Mouse (Mus musculus) c-Kit-positive CD71-negative TER-119-negative erythroid progenitor cells, embryonic 14.5 days (primary cell): ENCODE results near the gene Cyp2c50.
"Not testable (repeated sequence)": the region's sequence is repeated elsewhere in the genome, so short reads cannot be mapped to it uniquely, and the experiment has no call there.

ENCODE experiments used
- DNase-seq: peaks from one replicate; pipeline ENCODE4 v3.0.0-alpha.2; 2013; ENCODE audit warnings: low read depth

Cyp2c50 gene

DNA sequence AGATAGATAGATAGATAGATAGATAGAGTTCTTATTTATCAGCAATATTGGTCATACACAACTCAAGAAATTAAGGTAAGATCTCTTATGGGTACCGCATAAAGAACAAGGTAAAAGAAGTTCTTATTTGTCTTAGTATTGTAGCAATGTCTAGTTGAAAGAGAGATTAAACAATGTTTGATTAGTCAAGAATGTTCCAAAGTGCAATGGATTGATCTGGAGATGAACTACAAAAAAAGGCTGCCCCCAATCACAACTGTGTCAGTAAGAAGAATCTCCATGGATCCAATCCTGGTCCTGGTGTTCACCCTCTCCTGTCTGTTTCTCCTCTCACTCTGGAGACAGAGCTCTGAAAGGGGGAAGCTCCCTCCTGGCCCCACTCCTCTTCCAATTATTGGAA is at the start of gene Cyp2c50:
Gene Cyp2c50 (plus strand): TSS at position 268 of the 400 bp plus-strand sequence.
- DNase-seq = not testable (repeated sequence)

DNA sequence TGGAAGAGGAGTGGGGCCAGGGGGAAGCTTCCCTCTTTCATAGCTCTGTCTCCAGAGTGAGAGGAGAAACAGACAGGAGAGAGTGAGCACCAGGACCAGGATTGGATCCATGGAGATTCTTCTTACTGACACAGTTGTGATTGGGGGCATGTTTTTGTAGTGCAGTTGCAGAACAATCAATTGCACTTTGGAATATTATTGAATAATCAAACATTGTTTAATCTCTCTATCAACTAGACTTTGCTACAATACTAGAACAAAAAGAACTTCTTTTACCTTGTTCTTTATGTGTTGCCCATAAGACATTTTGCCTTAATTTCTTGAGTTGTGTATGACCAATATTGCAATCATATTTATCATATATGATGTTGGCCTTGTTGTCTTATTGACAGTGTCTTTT is 15.8 kb upstream of the Cyp2c50 start, which contains the start of gene Cyp2c54:
Gene Cyp2c54 (minus strand): TSS at position 127 of the 400 bp plus-strand sequence.
- no peak for DNase-seq

DNA sequence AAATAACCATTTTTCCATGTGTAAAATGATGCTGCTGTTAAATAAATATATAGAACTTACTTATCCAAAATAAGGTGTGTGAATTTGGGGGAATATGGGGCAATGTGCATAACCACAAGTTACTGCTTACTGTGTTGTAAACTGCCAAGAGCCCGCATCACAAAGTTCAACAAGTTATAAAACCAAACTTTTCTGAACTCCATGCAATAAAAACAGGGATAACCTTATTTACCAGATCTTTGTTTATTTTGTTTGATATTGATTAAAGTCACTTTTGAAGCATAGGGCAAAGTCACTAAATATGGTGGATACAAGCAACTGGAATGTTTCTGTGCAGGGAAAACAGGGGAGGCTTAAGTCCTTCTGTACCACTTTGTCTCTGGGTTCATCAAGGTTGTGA is 1.1 kb upstream of the Cyp2c50 start:
- DNase-seq = no peak

DNA sequence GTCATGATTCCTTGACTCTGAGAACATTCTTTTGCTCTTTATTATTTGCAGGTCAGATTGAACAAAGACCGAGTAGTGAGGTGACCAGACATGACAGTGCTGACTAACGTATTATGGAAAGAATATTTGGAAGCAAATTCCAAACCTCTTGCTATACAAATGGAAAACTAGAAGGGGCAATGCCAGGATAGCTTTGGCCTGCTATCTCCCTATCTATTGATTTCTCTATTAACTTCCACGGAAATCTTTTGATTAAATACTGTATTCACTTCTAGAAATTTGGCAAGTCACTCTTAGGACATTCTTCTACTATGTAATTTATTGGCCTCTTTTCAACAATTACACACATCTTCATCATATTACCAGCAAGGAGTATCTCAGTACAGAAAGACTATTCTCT is 1.6 kb downstream of the Cyp2c50 start:
- no peak for DNase-seq

DNA sequence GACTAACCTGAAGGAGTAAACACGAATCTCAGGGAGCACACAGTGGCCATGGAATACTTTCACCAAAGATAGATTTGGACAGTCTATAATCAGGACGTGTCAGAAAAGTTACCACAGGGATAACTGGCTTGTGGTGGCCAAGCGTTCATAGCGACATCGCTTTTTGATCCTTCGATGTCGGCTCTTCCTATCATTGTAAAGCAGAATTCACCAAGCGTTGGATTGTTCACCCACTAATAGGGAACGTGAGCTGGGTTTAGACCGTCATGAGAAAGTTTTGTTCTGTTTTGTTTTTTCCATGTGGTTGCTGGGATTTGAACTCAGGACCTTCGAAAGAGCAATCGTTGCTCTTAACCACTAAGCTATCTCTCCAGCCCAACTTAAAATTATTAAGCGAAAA is 30.1 kb downstream of the Cyp2c50 start:
- not testable (repeated sequence) for DNase-seq

DNA sequence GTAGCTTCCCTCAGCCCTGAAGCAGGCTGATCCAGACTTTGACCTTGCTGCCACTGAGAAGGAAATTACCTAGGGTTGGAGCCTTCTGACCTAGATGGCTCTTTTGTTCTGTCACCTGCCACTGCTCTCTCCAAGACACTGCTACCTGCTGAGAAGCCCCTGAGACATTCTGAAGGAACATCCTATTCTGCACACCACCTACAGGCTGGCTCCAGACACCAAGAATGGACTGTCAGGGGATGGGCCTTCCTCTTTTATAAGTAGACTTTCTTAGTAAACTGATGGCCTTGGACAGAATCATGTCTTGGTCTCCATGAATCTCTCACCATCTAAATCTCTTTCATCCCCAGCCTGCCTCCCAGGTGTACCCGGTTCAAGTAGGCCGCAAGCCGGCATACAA is 35.7 kb downstream of the Cyp2c50 start:
- DNase-seq = not testable (repeated sequence)

DNA sequence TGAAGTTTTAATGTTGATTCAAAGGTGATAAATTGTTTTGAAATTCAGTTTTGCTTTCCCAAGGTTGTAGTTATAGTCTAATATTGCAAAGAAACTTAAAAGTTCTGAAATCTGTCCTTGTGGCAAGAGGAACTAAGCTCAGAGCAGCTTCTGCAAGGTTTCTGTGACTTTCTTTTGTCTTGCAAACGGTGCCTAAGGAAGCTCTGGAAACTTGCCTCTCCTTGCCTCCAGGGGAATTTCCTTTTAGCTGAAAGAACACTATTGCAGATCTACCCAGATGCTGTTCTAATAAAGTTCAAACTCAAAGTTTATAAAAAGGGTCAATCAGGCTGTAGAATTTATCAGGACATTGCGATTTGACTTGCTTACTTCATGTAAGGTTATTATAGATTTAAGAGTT is 37.5 kb downstream of the Cyp2c50 start:
- not testable (repeated sequence) for DNase-seq
